Mouse (Mus musculus): ENCODE data around the gene Slc23a2. TPM values are rescaled to one million over a fixed set of nuclear protein-coding genes. Genes with fewer than 3 reads are reported as not detected.

Slc23a2 gene
- polyA plus RNA-seq, 1 experiment from 2014 or later = 25.5 TPM

DNA sequence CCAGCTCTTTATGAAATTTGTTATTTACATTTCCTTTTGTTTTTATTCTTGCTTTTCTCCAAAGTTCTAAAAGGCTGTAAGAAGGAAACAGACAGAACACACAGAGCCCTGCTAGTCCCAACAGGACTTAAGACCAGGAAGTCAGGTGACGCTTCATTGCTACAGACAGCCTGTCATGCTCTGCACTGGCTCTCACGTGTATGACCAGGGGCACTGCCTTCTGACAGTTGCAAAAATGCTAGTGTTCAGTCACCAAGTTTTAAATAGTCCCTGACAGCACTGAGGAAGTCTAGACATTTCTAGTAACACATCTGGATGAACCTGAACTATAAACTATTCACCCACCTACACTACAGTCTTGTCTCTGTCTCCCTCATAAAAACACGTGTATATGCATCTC is 34.2 kb downstream of the Slc23a2 start:
- no peak overlapping the region for H3K27ac ChIP-seq
- H3K27me3 ChIP-seq = no peaks in the 10 kb centered on the region
- peaks cover 26% of the 10 kb centered on the region for H3K4me1 ChIP-seq (replicated peaks)
- ATAC-seq (ENCODE audit: low FRiP score) = no peak
- H3K9me3 ChIP-seq = no peaks in the 10 kb centered on the region
- H3K36me3 ChIP-seq = peaks cover 6% of the 10 kb centered on the region
- 0 out of 2 replicates have a peak overlapping the region, but pooled peaks have one; percentile 5 for H3K9ac ChIP-seq
- no peak overlapping the region for H3K4me2 ChIP-seq
- WGBS = 73% methylated on average over 3 of the region's 3 CpGs
- H3K4me3 ChIP-seq = no peak overlapping the region

GRCm38 (mm10) chr2:132108988-132109387 is 35.9 kb downstream of the Slc23a2 start:
- peaks cover 33% of the 10 kb centered on the region for H3K4me1 ChIP-seq (replicated peaks)
- no peak overlapping the region for H3K27ac ChIP-seq
- no peak for ATAC-seq (ENCODE audit: low FRiP score)
- H3K9me3 ChIP-seq = no peaks in the 10 kb centered on the region
- H3K36me3 ChIP-seq = peaks cover 6% of the 10 kb centered on the region
- H3K4me2 ChIP-seq = no peak overlapping the region
- 96% methylated on average over 9 of the region's 9 CpGs for WGBS
- no peak overlapping the region for H3K9ac ChIP-seq
- H3K27me3 ChIP-seq = no peaks in the 10 kb centered on the region
- H3K4me3 ChIP-seq = no peak overlapping the region

DNA sequence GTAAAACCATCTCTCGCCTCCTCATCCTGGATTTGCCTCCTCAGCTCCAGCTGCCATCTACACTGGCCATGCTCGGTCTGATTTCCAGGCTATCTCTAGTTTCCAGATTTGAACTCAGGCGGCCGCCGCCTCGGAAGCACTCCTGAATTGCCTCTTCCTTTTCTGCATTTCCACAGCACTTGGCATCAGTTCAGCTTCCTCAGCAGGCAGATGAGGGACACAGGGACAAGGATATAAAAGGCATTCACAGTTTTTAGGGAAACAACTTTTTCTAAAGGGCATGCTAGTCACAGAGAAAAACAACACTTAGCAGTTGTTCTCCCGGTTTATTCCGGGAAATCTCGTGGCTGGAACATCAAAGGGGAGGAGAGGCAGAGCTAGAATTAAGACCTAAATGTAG is 37.3 kb downstream of the Slc23a2 start:
- H3K27ac ChIP-seq = no peak overlapping the region; the same call in 1 of the 2 replicates
- 72% methylated on average over 9 of the region's 9 CpGs for WGBS

GRCm38 (mm10) chr2:132106069-132106468 is 38.8 kb downstream of the Slc23a2 start:
- no peak overlapping the region for H3K4me3 ChIP-seq
- peaks cover 10% of the 10 kb centered on the region for H3K36me3 ChIP-seq
- H3K27me3 ChIP-seq = no peaks in the 10 kb centered on the region
- H3K4me2 ChIP-seq = no peak overlapping the region
- WGBS = 76% methylated on average over 5 of the region's 5 CpGs
- no peak for ATAC-seq (ENCODE audit: low FRiP score)
- H3K9me3 ChIP-seq = no peaks in the 10 kb centered on the region
- no peak overlapping the region; the same call in 1 of the 2 replicates for H3K9ac ChIP-seq
- peaks cover 31% of the 10 kb centered on the region for H3K4me1 ChIP-seq (replicated peaks)
- no peak overlapping the region for H3K27ac ChIP-seq

More for the DNA sequence above, 37.3 kb downstream of the Slc23a2 start:
- peaks cover 37% of the 10 kb centered on the region for H3K4me1 ChIP-seq (replicated peaks)
- no peak overlapping the region for H3K9ac ChIP-seq
- ATAC-seq (ENCODE audit: low FRiP score) = no peak
- no peak overlapping the region for H3K4me2 ChIP-seq
- H3K9me3 ChIP-seq = no peaks in the 10 kb centered on the region
- no peak overlapping the region for H3K4me3 ChIP-seq
- no peaks in the 10 kb centered on the region for H3K27me3 ChIP-seq
- peaks cover 6% of the 10 kb centered on the region for H3K36me3 ChIP-seq

GRCm38 (mm10) chr2:132103265-132103664 is 41.6 kb downstream of the Slc23a2 start:
- no peak for ATAC-seq (ENCODE audit: low FRiP score)
- Histone ChIP-seq H3K9me3 (no peaks in the 10 kb centered on the region), H3K27me3 (no peaks in the 10 kb centered on the region), H3K36me3 (peaks cover 25% of the 10 kb centered on the region), H3K4me1 (replicated peaks) (peaks cover 30% of the 10 kb centered on the region), H3K9ac (no peak overlapping the region; the same call in 1 of the 2 replicates), H3K27ac (no peak overlapping the region), H3K4me3 (no peak overlapping the region), H3K4me2 (no peak overlapping the region)
- 15% methylated on average over 8 of the region's 8 CpGs for WGBS

GRCm38 (mm10) chr2:132102505-132103130 is 42.3 kb downstream of the Slc23a2 start:
- Histone ChIP-seq H3K4me2 (no peak overlapping the region), H3K36me3 (peaks cover 28% of the 10 kb centered on the region), H3K4me1 (replicated peaks) (peaks cover 29% of the 10 kb centered on the region), H3K27ac (no peak overlapping the region), H3K4me3 (no peak overlapping the region), H3K9ac (no peak overlapping the region), H3K27me3 (no peaks in the 10 kb centered on the region), H3K9me3 (no peaks in the 10 kb centered on the region)
- ATAC-seq (ENCODE audit: low FRiP score) = no peak
- 79% methylated on average over 10 of the region's 10 CpGs for WGBS

GRCm38 (mm10) chr2:132098942-132099672 is 45.8 kb downstream of the Slc23a2 start:
- Histone ChIP-seq H3K4me3 (no peak overlapping the region), H3K27ac (no peak overlapping the region), H3K27me3 (no peaks in the 10 kb centered on the region), H3K9ac (no peak overlapping the region), H3K4me2 (no peak overlapping the region), H3K4me1 (replicated peaks) (peaks cover 4% of the 10 kb centered on the region; the same call in 1 of the 2 replicates), H3K9me3 (no peaks in the 10 kb centered on the region), H3K36me3 (peaks cover 33% of the 10 kb centered on the region)
- no peak for ATAC-seq (ENCODE audit: low FRiP score)
- 76% methylated on average over 9 of the region's 9 CpGs for WGBS

- no peak for ATAC-seq (ENCODE audit: low FRiP score)
- Histone ChIP-seq H3K27ac (no peak overlapping the region), H3K4me2 (no peak overlapping the region), H3K36me3 (peaks cover 39% of the 10 kb centered on the region), H3K4me3 (no peak overlapping the region), H3K9ac (no peak overlapping the region), H3K9me3 (no peaks in the 10 kb centered on the region), H3K27me3 (no peaks in the 10 kb centered on the region), H3K4me1 (replicated peaks) (peaks cover 2% of the 10 kb centered on the region; the same call in 1 of the 2 replicates)
- WGBS = 89% methylated on average over 4 of the region's 4 CpGs
Observed at GRCm38 (mm10) chr2:132098365-132098764, 46.5 kb downstream of the Slc23a2 start.

GRCm38 (mm10) chr2:132096582-132096981 is 48.3 kb downstream of the Slc23a2 start:
- Histone ChIP-seq H3K9ac (no peak overlapping the region), H3K9me3 (no peaks in the 10 kb centered on the region), H3K4me3 (no peak overlapping the region), H3K4me2 (no peak overlapping the region), H3K4me1 (replicated peaks) (no peaks in the 10 kb centered on the region; the same call in 1 of the 2 replicates), H3K36me3 (peaks cover 51% of the 10 kb centered on the region), H3K27me3 (no peaks in the 10 kb centered on the region), H3K27ac (no peak overlapping the region)
- WGBS = 69% methylated on average over 4 of the region's 4 CpGs
- ATAC-seq (ENCODE audit: low FRiP score) = no peak

DNA sequence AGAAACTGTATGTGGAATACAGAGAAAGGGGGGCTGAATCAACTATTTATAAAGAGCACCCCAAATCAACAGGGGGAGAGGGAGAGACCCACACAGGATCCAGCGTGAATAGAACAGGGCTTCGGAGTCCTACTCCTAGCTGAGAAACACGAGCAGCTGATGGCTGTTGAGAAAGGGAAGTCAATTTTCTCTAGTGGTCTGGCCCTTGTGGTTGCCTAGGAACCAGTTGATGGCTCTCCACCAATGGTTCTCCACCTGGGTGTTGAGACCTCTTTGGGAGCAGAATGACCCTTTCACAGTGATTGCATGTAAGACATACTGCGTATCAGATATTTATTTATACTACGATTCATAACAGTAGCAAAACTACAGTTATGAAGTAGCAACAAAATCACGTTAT is 49.1 kb downstream of the Slc23a2 start:
- H3K36me3 ChIP-seq = peaks cover 48% of the 10 kb centered on the region
- WGBS = 90% methylated on average over 6 of the region's 6 CpGs
- no peaks in the 10 kb centered on the region; the same call in 1 of the 2 replicates for H3K4me1 ChIP-seq (replicated peaks)
- no peak overlapping the region for H3K4me3 ChIP-seq
- no peaks in the 10 kb centered on the region for H3K9me3 ChIP-seq
- H3K27ac ChIP-seq = no peak overlapping the region
- no peak for ATAC-seq (ENCODE audit: low FRiP score)
- no peaks in the 10 kb centered on the region for H3K27me3 ChIP-seq
- H3K4me2 ChIP-seq = no peak overlapping the region
- H3K9ac ChIP-seq = no peak overlapping the region

GRCm38 (mm10) chr2:132094441-132095230 is 50.3 kb downstream of the Slc23a2 start:
- Histone ChIP-seq H3K9ac (no peak overlapping the region), H3K36me3 (peaks cover 48% of the 10 kb centered on the region), H3K27ac (no peak overlapping the region), H3K4me3 (no peak overlapping the region), H3K4me2 (no peak overlapping the region), H3K4me1 (replicated peaks) (no peaks in the 10 kb centered on the region; the same call in 1 of the 2 replicates), H3K9me3 (no peaks in the 10 kb centered on the region), H3K27me3 (no peaks in the 10 kb centered on the region)
- WGBS = 88% methylated on average over 11 of the region's 11 CpGs
- no peak for ATAC-seq (ENCODE audit: low FRiP score)

DNA sequence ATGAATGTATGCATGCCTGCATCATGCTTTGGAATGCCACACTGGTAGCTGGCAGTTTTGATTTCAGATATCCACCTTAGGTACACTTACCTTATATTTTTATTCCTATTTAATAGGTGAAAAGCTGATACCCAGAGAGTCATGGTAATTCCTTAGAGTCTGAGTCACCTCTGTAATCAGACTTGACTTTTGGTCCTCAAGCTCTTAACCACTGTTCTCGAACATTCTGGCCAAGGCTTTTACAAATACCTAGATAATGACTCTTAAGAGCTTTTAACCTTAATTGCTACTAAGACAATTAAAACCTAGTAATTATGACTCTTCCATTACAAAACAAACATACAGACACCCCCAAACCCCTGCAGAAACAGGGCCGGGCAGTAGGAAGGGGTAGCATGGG is 51.2 kb downstream of the Slc23a2 start:
- 89% methylated on average over 2 of the region's 2 CpGs for WGBS
- no peaks in the 10 kb centered on the region for H3K27me3 ChIP-seq
- H3K9me3 ChIP-seq = no peaks in the 10 kb centered on the region
- no peak overlapping the region for H3K4me3 ChIP-seq
- H3K36me3 ChIP-seq = peaks cover 48% of the 10 kb centered on the region
- H3K9ac ChIP-seq = no peak overlapping the region
- no peak overlapping the region for H3K4me2 ChIP-seq
- no peak overlapping the region for H3K27ac ChIP-seq
- no peak for ATAC-seq (ENCODE audit: low FRiP score)
- H3K4me1 ChIP-seq (replicated peaks) = no peaks in the 10 kb centered on the region; the same call in 1 of the 2 replicates

Measured in hindbrain, embryonic 13.5 days (tissue).